Mouse (Mus musculus): ENCODE measurements around the gene Jam2. TPM values are rescaled to one million over a fixed set of nuclear protein-coding genes. Genes with fewer than 3 reads are reported as not detected.
A peak's percentile ranks its signal among the peaks of the same experiment; 100 is the strongest.

Jam2 gene
- polyA plus RNA-seq, 1 experiment from 2014 or later: 14.3 TPM

GRCm38 (mm10) chr16:84810254-84810653, 36.3 kb downstream of the Jam2 start:
- Histone ChIP-seq H3K4me1 (ENCODE audit: control insufficient read depth, insufficient read depth, low read length) (no peaks in the 10 kb centered on the region), H3K27ac (replicated peaks; ENCODE audit: low read depth, low read length) (no peak overlapping the region), H3K4me2 (ENCODE audit: low read depth, low read length) (no peak overlapping the region), H3K36me3 (replicated peaks; ENCODE audit: control insufficient read depth, insufficient read depth, low read depth, low read length) (no peaks in the 10 kb centered on the region), H3K9me3 (replicated peaks; ENCODE audit: control insufficient read depth, low read length) (no peaks in the 10 kb centered on the region), H3K27me3 (ENCODE audit: control insufficient read depth, insufficient read depth, low read length) (no peaks in the 10 kb centered on the region), H3K4me3 (ENCODE audit: low read depth, low read length) (no peak overlapping the region), H3K9ac (replicated peaks; ENCODE audit: low read length) (no peak overlapping the region)
- no peak for ATAC-seq (replicated peaks; ENCODE audit: insufficient number of reproducible peaks, low FRiP score, low TSS enrichment, low read depth)
- WGBS: 92% methylated on average over 1 of the region's 1 CpGs
- DNase-seq (ENCODE audit: low spot score): no peak

- ATAC-seq (replicated peaks; ENCODE audit: insufficient number of reproducible peaks, low FRiP score, low TSS enrichment, low read depth) (no peak), DNase-seq (ENCODE audit: low spot score) (no peak)
- Histone ChIP-seq H3K4me2 (ENCODE audit: low read depth, low read length) (no peak overlapping the region), H3K4me1 (ENCODE audit: control insufficient read depth, insufficient read depth, low read length) (no peaks in the 10 kb centered on the region), H3K9ac (replicated peaks; ENCODE audit: low read length) (no peak overlapping the region), H3K9me3 (replicated peaks; ENCODE audit: control insufficient read depth, low read length) (no peaks in the 10 kb centered on the region), H3K27me3 (ENCODE audit: control insufficient read depth, insufficient read depth, low read length) (no peaks in the 10 kb centered on the region), H3K27ac (replicated peaks; ENCODE audit: low read depth, low read length) (no peak overlapping the region), H3K36me3 (replicated peaks; ENCODE audit: control insufficient read depth, insufficient read depth, low read depth, low read length) (no peaks in the 10 kb centered on the region), H3K4me3 (ENCODE audit: low read depth, low read length) (no peak overlapping the region)
- 84% methylated on average over 8 of the region's 8 CpGs for WGBS
These were observed 39.9 kb downstream of the Jam2 start for GRCm38 (mm10) chr16:84813852-84814251.

- Histone ChIP-seq H3K4me3 (ENCODE audit: low read depth, low read length) (no peak overlapping the region), H3K27ac (replicated peaks; ENCODE audit: low read depth, low read length) (no peak overlapping the region), H3K9ac (replicated peaks; ENCODE audit: low read length) (no peak overlapping the region), H3K9me3 (replicated peaks; ENCODE audit: control insufficient read depth, low read length) (no peaks in the 10 kb centered on the region), H3K36me3 (replicated peaks; ENCODE audit: control insufficient read depth, insufficient read depth, low read depth, low read length) (no peaks in the 10 kb centered on the region), H3K4me1 (ENCODE audit: control insufficient read depth, insufficient read depth, low read length) (no peaks in the 10 kb centered on the region), H3K27me3 (ENCODE audit: control insufficient read depth, insufficient read depth, low read length) (no peaks in the 10 kb centered on the region), H3K4me2 (ENCODE audit: low read depth, low read length) (no peak overlapping the region)
- DNase-seq (ENCODE audit: low spot score) (no peak), ATAC-seq (replicated peaks; ENCODE audit: insufficient number of reproducible peaks, low FRiP score, low TSS enrichment, low read depth) (no peak)
- whole genome bisulfite sequencing: 79% methylated on average over 8 of the region's 8 CpGs
These were observed 40.6 kb downstream of the Jam2 start for GRCm38 (mm10) chr16:84814511-84814910.

- no peaks in the 10 kb centered on the region for H3K27me3 ChIP-seq (ENCODE audit: control insufficient read depth, insufficient read depth, low read length)
- no peaks in the 10 kb centered on the region for H3K4me1 ChIP-seq (ENCODE audit: control insufficient read depth, insufficient read depth, low read length)
- H3K9ac ChIP-seq (replicated peaks; ENCODE audit: low read length): no peak overlapping the region
- no peak overlapping the region for H3K4me3 ChIP-seq (ENCODE audit: low read depth, low read length)
- H3K36me3 ChIP-seq (replicated peaks; ENCODE audit: control insufficient read depth, insufficient read depth, low read depth, low read length): no peaks in the 10 kb centered on the region
- no peak overlapping the region for H3K27ac ChIP-seq (replicated peaks; ENCODE audit: low read depth, low read length)
- H3K4me2 ChIP-seq (ENCODE audit: low read depth, low read length): no peak overlapping the region
- no peak for ATAC-seq (replicated peaks; ENCODE audit: insufficient number of reproducible peaks, low FRiP score, low TSS enrichment, low read depth)
- DNase-seq (ENCODE audit: low spot score): peak; percentile 70
- H3K9me3 ChIP-seq (replicated peaks; ENCODE audit: control insufficient read depth, low read length): no peaks in the 10 kb centered on the region
- 34% methylated on average over 7 of the region's 7 CpGs for WGBS
These were observed 43.5 kb downstream of the Jam2 start for GRCm38 (mm10) chr16:84817423-84817822.

GRCm38 (mm10) chr16:84825009-84825408, 51.1 kb downstream of the Jam2 start:
- no peak for DNase-seq (ENCODE audit: low spot score)
- no peaks in the 10 kb centered on the region for H3K9me3 ChIP-seq (replicated peaks; ENCODE audit: control insufficient read depth, low read length)
- no peaks in the 10 kb centered on the region for H3K4me1 ChIP-seq (ENCODE audit: control insufficient read depth, insufficient read depth, low read length)
- no peak overlapping the region for H3K27ac ChIP-seq (replicated peaks; ENCODE audit: low read depth, low read length)
- no peak overlapping the region for H3K4me3 ChIP-seq (ENCODE audit: low read depth, low read length)
- no peak for ATAC-seq (replicated peaks; ENCODE audit: insufficient number of reproducible peaks, low FRiP score, low TSS enrichment, low read depth)
- H3K4me2 ChIP-seq (ENCODE audit: low read depth, low read length): no peak overlapping the region
- H3K27me3 ChIP-seq (ENCODE audit: control insufficient read depth, insufficient read depth, low read length): no peaks in the 10 kb centered on the region
- H3K9ac ChIP-seq (replicated peaks; ENCODE audit: low read length): no peak overlapping the region
- H3K36me3 ChIP-seq (replicated peaks; ENCODE audit: control insufficient read depth, insufficient read depth, low read depth, low read length): no peaks in the 10 kb centered on the region; the same call in 1 of the 2 replicates
- 87% methylated on average over 6 of the region's 6 CpGs for WGBS

GRCm38 (mm10) chr16:84831696-84832095, 57.8 kb downstream of the Jam2 start:
- no peak overlapping the region for H3K4me2 ChIP-seq (ENCODE audit: low read depth, low read length)
- H3K9ac ChIP-seq (replicated peaks; ENCODE audit: low read length): no peak overlapping the region
- H3K4me1 ChIP-seq (ENCODE audit: control insufficient read depth, insufficient read depth, low read length): no peaks in the 10 kb centered on the region
- no peaks in the 10 kb centered on the region for H3K9me3 ChIP-seq (replicated peaks; ENCODE audit: control insufficient read depth, low read length)
- no peak overlapping the region for H3K4me3 ChIP-seq (ENCODE audit: low read depth, low read length)
- H3K36me3 ChIP-seq (replicated peaks; ENCODE audit: control insufficient read depth, insufficient read depth, low read depth, low read length): no peaks in the 10 kb centered on the region
- DNase-seq (ENCODE audit: low spot score) (no peak), ATAC-seq (replicated peaks; ENCODE audit: insufficient number of reproducible peaks, low FRiP score, low TSS enrichment, low read depth) (no peak)
- 91% methylated on average over 5 of the region's 5 CpGs for WGBS
- no peak overlapping the region for H3K27ac ChIP-seq (replicated peaks; ENCODE audit: low read depth, low read length)
- no peaks in the 10 kb centered on the region for H3K27me3 ChIP-seq (ENCODE audit: control insufficient read depth, insufficient read depth, low read length)

GRCm38 (mm10) chr16:84832736-84833135, 58.8 kb downstream of the Jam2 start:
- no peak overlapping the region for H3K4me2 ChIP-seq (ENCODE audit: low read depth, low read length)
- H3K9me3 ChIP-seq (replicated peaks; ENCODE audit: control insufficient read depth, low read length): no peaks in the 10 kb centered on the region
- H3K9ac ChIP-seq (replicated peaks; ENCODE audit: low read length): no peak overlapping the region
- H3K27ac ChIP-seq (replicated peaks; ENCODE audit: low read depth, low read length): no peak overlapping the region
- WGBS: 95% methylated on average over 5 of the region's 5 CpGs
- no peaks in the 10 kb centered on the region for H3K27me3 ChIP-seq (ENCODE audit: control insufficient read depth, insufficient read depth, low read length)
- H3K36me3 ChIP-seq (replicated peaks; ENCODE audit: control insufficient read depth, insufficient read depth, low read depth, low read length): no peaks in the 10 kb centered on the region
- ATAC-seq (replicated peaks; ENCODE audit: insufficient number of reproducible peaks, low FRiP score, low TSS enrichment, low read depth) (no peak), DNase-seq (ENCODE audit: low spot score) (no peak)
- H3K4me3 ChIP-seq (ENCODE audit: low read depth, low read length): no peak overlapping the region
- no peaks in the 10 kb centered on the region for H3K4me1 ChIP-seq (ENCODE audit: control insufficient read depth, insufficient read depth, low read length)

- peak overlapping the region; percentile 99 for H3K9ac ChIP-seq (replicated peaks; ENCODE audit: low read length)
- no peaks in the 10 kb centered on the region for H3K4me1 ChIP-seq (ENCODE audit: control insufficient read depth, insufficient read depth, low read length)
- under 1% methylated on average over 22 of the region's 22 CpGs for WGBS
- H3K4me3 ChIP-seq (ENCODE audit: low read depth, low read length): peak overlapping the region; percentile 90
- no peaks in the 10 kb centered on the region for H3K9me3 ChIP-seq (replicated peaks; ENCODE audit: control insufficient read depth, low read length)
- ATAC-seq (replicated peaks; ENCODE audit: insufficient number of reproducible peaks, low FRiP score, low TSS enrichment, low read depth): no peak
- DNase-seq (ENCODE audit: low spot score): peak; percentile 30
- H3K4me2 ChIP-seq (ENCODE audit: low read depth, low read length): peak overlapping the region; percentile 59
- H3K27ac ChIP-seq (replicated peaks; ENCODE audit: low read depth, low read length): peak overlapping the region; percentile 98
- H3K27me3 ChIP-seq (ENCODE audit: control insufficient read depth, insufficient read depth, low read length): no peaks in the 10 kb centered on the region
- H3K36me3 ChIP-seq (replicated peaks; ENCODE audit: control insufficient read depth, insufficient read depth, low read depth, low read length): no peaks in the 10 kb centered on the region
These were observed 60.4 kb downstream of the Jam2 start for GRCm38 (mm10) chr16:84834344-84834743.
